Mouse (Mus musculus) fibroblast of lung, adult 2 months (primary cell): ENCODE data around the gene H2al1g.
"Not testable (repeated sequence)": the region's sequence is repeated elsewhere in the genome, so short reads cannot be mapped to it uniquely, and the experiment has no call there.

Experiments used
- DNase-seq: peaks from one replicate; pipeline ENCODE4 v3.0.0-alpha.2; 2011; ENCODE audit warnings: low read depth

H2al1g gene

GRCm38 (mm10) chrX:11317956-11318355 is at the start of gene H2al1g:
H2al1g (plus strand) TSS chrX:11318256.
- DNase-seq, result not testable (repeated sequence)

DNA sequence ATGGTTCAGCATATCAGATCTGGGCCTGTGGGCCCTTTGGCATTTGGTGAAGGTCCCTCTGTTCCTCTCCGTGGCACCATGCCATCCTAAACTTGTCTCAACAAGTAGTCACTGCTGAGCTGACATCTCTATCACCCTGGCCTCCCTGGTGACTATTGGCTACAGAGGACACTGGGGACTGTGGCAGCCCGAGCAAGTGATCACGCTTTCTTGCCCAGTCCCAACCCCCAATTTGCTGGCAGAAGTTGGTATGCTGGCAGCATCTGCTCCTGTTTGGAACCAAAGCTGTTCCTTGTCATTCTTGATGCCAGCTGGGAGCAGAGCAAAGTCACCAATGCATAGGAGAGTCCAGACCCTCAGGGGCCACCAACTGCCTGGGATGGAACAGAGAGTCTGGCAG is 49.0 kb upstream of the H2al1g start:
- DNase-seq, result no peak

DNA sequence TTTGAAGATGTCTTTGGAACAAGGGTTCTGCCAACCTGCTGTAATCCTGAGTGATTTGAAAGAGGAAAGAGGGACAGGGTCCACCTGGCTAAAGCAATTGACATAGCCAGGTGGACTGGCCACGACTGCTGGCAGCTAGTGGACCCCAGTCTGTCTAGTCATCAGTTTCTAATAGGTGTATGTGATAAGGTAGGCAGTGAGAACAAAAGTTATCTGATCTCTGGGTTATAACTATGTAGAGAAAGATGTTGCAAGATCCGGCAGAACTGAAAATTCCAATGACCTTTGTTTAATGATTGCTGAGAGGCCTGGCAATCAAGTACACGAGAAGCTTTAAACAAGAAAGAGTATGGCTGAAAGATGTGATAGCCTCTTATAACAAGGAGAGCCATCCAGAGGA is 44.9 kb upstream of the H2al1g start:
- DNase-seq, result no peak

DNA sequence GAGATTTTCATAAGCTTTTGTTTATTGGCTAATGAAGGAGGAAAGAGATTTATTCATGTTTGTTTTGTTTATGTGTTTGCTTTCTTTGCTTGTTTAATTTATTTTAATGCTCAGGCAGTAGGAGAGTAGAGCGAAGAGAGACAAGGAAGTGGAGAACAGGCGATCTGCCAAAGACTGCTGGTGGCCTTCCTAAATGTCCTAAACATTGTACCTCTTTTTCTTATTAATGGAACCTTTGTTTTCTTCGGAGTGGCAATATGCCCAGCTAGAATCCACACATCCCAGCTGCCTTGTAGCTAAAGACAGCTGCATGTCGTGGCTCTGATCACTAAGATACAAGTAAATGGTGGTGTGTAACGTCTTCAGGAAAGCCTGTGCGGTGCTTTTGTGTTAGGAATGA is 41.0 kb upstream of the H2al1g start:
- no peak for DNase-seq

DNA sequence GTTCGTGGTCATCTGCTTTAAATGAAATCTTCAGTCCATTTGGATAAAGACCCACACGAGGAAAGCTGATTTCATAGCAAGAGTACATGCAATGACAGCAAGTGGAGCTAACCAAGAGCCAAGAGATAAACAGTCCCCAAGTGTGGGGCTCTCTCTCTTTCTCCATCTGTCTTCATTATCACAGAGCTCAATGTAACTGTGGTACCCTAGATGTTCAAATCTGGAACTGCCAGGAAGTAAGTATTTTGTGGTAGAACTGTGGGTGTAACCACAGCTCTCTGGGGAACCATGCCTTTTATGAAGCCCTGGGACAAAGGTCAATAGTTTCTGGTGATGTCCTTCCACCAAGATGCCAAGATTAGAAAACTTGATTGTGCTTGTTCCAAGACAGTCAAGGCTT is 37.3 kb upstream of the H2al1g start:
- DNase-seq, result no peak

DNA sequence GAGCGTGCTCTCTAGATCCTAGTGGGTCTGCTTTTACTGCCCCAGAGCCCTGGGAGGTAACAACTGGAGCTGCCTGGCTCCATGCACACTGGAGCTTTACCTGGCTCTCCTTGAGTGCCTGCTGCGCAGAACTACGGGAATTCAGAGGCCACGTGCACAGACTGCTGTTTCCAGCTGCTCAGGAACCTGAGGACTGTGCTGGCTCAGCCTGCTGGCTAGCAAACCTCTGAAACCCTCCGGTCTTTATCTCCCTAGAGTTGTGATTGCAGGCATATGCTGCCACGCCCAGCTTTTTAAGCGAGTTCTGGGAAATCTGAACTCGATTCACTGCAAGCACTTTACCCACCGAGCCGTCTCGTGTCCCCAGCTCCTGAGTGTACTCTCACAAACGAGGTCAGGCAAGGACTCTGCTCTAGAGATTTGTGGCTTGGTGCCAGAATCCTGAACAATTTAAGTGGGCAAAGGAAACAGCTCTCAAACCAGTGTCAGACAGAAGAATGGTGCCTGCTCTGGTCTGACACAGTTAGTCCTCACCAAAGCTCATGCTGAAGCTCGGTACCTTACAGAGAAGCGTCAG is 29.7 kb upstream of the H2al1g start:
- DNase-seq, result no peak

GRCm38 (mm10) chrX:11289244-11289643 is 28.8 kb upstream of the H2al1g start:
- no peak for DNase-seq

DNA sequence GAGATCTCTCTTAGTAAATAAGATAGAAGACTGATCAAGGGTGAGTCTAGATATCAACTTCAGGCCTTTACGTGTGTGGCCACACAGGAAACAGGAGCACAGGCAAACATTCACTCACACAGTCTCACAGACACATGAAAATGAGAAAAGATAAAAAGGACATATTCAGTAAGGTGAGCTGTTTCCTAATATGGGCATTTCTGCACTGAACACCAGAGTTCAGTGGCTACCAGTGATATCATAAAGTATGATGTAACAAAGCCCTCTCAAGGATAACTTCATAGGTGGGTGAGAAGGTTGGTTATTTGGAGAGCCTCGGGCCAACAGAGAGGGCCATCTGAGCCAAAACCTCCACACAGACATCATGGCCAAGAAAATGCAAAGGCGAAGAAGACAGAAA is 19.1 kb upstream of the H2al1g start, which contains the start of gene H2al1a:
H2al1a (plus strand) TSS at position 301 of the 400 bp plus-strand sequence.
- DNase-seq, result not testable (repeated sequence)

DNA sequence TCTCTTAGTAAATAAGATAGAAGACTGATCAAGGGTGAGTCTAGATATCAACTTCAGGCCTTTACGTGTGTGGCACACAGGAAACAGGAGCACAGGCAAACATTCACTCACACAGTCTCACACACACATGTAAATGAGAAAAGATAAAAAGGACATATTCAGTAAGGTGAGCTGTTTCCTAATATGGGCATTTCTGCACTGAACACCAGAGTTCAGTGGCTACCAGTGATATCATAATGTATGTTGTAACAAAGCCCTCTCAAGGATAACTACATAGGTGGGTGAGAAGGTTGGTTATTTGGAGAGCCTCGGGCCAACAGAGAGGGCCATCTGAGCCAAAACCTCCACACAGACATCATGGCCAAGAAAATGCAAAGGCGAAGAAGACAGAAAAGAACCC is 15.9 kb upstream of the H2al1g start, which contains the start of gene H2al1b:
H2al1b (plus strand) TSS at position 301 of the 400 bp plus-strand sequence.
- DNase-seq, result not testable (repeated sequence)

GRCm38 (mm10) chrX:11305355-11305754 is 12.7 kb upstream of the H2al1g start, which contains the start of gene H2al1c:
H2al1c (plus strand) TSS chrX:11305655.
- DNase-seq, result not testable (repeated sequence)

DNA sequence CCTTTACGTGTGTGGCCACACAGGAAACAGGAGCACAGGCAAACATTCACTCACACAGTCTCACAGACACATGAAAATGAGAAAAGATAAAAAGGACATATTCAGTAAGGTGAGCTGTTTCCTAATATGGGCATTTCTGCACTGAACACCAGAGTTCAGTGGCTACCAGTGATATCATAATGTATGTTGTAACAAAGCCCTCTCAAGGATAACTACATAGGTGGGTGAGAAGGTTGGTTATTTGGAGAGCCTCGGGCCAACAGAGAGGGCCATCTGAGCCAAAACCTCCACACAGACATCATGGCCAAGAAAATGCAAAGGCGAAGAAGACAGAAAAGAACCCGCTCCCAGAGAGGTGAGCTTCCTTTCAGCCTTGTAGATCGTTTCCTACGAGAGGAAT is 9.5 kb upstream of the H2al1g start, which contains the start of gene H2al1d:
H2al1d (plus strand) TSS at position 301 of the 400 bp plus-strand sequence.
- DNase-seq, result not testable (repeated sequence)

GRCm38 (mm10) chrX:11311634-11312033 is 6.4 kb upstream of the H2al1g start, which contains the start of gene H2al1e:
H2al1e (plus strand) TSS chrX:11311934.
- DNase-seq, result not testable (repeated sequence)

- DNase-seq, result not testable (repeated sequence)
These were observed 3.2 kb upstream of the H2al1g start, which contains the start of gene H2al1f for GRCm38 (mm10) chrX:11314858-11315257. H2al1f (plus strand) TSS chrX:11315158.

DNA sequence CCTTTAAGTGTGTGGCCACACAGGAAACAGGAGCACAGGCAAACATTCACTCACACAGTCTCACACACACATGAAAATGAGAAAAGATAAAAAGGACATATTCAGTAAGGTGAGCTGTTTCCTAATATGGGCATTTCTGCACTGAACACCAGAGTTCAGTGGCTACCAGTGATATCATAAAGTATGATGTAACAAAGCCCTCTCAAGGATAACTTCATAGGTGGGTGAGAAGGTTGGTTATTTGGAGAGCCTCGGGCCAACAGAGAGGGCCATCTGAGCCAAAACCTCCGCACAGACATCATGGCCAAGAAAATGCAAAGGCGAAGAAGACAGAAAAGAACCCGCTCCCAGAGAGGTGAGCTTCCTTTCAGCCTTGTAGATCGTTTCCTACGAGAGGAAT is 3.1 kb downstream of the H2al1g start, which contains the start of gene H2al1h:
H2al1h (plus strand) TSS at position 301 of the 400 bp plus-strand sequence.
- DNase-seq, result not testable (repeated sequence)

DNA sequence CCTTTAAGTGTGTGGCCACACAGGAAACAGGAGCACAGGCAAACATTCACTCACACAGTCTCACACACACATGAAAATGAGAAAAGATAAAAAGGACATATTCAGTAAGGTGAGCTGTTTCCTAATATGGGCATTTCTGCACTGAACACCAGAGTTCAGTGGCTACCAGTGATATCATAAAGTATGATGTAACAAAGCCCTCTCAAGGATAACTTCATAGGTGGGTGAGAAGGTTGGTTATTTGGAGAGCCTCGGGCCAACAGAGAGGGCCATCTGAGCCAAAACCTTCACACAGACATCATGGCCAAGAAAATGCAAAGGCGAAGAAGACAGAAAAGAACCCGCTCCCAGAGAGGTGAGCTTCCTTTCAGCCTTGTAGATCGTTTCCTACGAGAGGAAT is 6.3 kb downstream of the H2al1g start, which contains the start of gene H2al1i:
H2al1i (plus strand) TSS at position 301 of the 400 bp plus-strand sequence.
- DNase-seq, result not testable (repeated sequence)

- not testable (repeated sequence) for DNase-seq
These were observed 9.5 kb downstream of the H2al1g start, which contains the start of gene H2al1j for GRCm38 (mm10) chrX:11327522-11327921. H2al1j (plus strand) TSS chrX:11327822.

DNA sequence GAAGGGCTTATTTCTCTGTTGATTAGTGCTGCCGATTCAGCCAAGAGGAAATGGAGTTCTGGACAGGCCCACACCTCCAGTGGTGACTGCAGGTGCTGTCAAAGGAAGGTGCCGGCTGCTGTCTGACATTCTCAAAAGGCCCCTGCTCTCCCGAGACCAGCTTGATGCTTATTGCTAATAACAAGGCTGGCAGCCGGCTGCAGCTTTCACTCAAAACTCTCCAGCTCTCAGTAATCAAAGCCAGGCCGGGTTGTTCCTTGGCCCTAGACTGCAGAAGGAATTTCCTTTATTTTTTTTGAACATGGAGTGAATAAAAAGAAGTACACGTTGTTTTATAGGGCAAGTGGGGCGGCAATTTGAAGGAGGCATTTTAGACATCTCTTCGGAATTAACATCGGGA is 27.7 kb downstream of the H2al1g start:
- DNase-seq, result no peak

DNA sequence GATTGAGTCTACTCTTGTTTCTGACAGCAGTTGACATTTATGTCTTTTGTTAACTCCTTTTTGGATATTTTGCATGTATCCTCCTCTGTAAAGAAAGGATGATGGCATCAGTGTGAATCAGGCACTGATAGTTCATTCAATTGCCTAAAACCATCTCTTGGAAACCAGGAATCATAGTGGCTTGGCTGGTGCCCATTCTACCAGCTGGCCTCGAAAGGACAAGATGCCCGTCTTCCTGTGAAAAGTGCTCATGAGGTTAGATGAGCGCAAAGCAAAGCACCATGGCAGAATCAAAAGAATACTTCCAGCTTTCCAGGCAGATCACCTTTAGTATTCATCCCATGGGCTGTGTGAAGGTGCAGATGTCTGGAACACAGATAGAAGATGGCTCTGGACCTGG is 28.7 kb downstream of the H2al1g start:
- DNase-seq, result no peak

- DNase-seq, result no peak
These were observed 42.8 kb downstream of the H2al1g start for GRCm38 (mm10) chrX:11360823-11361222.

DNA sequence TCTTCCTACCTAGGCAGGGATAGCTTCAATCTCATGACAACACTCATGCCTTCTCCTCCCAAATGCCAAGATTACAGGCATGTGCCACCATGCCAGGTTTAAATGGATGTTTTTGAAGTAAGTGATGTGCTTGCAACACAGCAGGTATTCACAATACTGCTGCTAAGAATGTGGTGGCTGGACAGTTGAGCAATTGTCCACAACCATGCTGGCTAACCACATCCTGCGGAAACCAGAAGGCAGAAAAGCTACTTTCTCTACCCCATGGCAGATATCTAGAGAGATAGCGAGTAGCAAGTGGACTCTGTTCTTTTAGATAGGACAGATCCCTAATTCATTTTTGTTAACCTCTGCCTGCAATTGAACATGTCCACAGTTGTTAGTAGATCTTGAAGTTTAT is 43.2 kb downstream of the H2al1g start:
- no peak for DNase-seq

DNA sequence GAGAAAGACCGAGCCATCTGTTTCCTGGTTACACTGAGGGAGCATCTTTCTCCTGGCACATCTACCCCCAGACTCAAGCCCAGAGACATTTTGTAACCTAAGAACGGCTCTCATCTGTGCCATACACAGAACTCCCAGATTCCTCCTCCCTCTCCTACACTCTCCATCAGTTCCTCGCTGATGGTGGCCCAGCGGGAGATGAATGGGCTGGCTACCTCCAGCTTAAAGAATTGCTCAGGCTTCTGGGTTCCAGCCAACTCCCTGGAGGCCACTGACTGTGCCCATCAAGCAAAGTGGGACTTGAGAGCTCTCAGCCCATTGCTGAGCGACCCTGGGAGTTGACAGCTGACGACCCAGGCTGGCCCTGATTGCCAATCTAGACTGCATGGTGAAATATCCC is 45.8 kb downstream of the H2al1g start:
- DNase-seq, result no peak

GRCm38 (mm10) chrX:11365151-11365550 is 47.1 kb downstream of the H2al1g start:
- no peak for DNase-seq
